Mouse (Mus musculus) subcutaneous adipose tissue, adult 2 months (tissue): ENCODE data around the gene Vmn1r94. TPM values are rescaled to one million over a fixed set of nuclear protein-coding genes. Genes with fewer than 3 reads are reported as not detected.

ENCODE experiments used
- polyA plus RNA-seq: library from polyadenylated mRNA; depleted of rRNA; stranded (reverse); fragments of >200 nt; gene quantifications from 2 replicates; pipeline ENCODE4 v1.2.3, GENCODE M21; 2012; ENCODE audit warnings: low replicate concordance; rRNA removed

Vmn1r94 gene
- polyA plus RNA-seq = not detected in 2 replicates

GRCm38 (mm10) chr7:20168277-20168676, at the start of gene Vmn1r94:
TSS of gene Vmn1r94 (minus strand) at chr7:20168377.

GRCm38 (mm10) chr7:20205507-20205906, 37.3 kb upstream of the Vmn1r94 start, which contains the start of gene Gm6164:
TSS of gene Gm6164 (minus strand) at chr7:20205607.

GRCm38 (mm10) chr7:20193410-20193809, 25.2 kb upstream of the Vmn1r94 start, which contains the start of gene Vmn1r95:
TSS of gene Vmn1r95 (plus strand) at chr7:20193710.

GRCm38 (mm10) chr7:20138988-20139387, 29.2 kb downstream of the Vmn1r94 start, which contains the start of gene Vmn1r93:
TSS of gene Vmn1r93 (minus strand) at chr7:20139088.

GRCm38 (mm10) chr7:20122479-20122878, 45.7 kb downstream of the Vmn1r94 start, which contains the start of gene Gm16442:
TSS of gene Gm16442 (minus strand) at chr7:20122579.

Other genes starting within 250 kb of the Vmn1r94 start
- 22.2 and 29.8 TPM in 2 replicates for gene Pvr, start 247.2 kb downstream of the Vmn1r94 start, polyA plus RNA-seq
- gene Igsf23, start 217.6 kb downstream of the Vmn1r94 start, polyA plus RNA-seq = 0.07 and 0.10 TPM in 2 replicates
- not detected in 2 replicates for gene Ceacam20, start 203.0 kb downstream of the Vmn1r94 start, polyA plus RNA-seq
- gene Nlrp9b, start 176.9 kb downstream of the Vmn1r94 start, polyA plus RNA-seq = not detected in 2 replicates
- not detected in 2 replicates for gene Vmn1r91, start 68.7 kb downstream of the Vmn1r94 start, polyA plus RNA-seq
- not detected in 2 replicates for gene Gm16442, start 45.8 kb downstream of the Vmn1r94 start, polyA plus RNA-seq
- not detected in 2 replicates for gene Vmn1r93, start 29.3 kb downstream of the Vmn1r94 start, polyA plus RNA-seq
- gene Vmn1r95, start 25.3 kb upstream of the Vmn1r94 start, polyA plus RNA-seq = not detected in 2 replicates
- not detected in 2 replicates for gene Gm6164, start 37.2 kb upstream of the Vmn1r94 start, polyA plus RNA-seq
- not detected in 2 replicates for gene Gm4498, start 65.5 kb upstream of the Vmn1r94 start, polyA plus RNA-seq
- gene Gm5890, start 94.5 kb upstream of the Vmn1r94 start, polyA plus RNA-seq = not detected in 2 replicates
- not detected in 2 replicates for gene Gm4133, start 165.7 kb upstream of the Vmn1r94 start, polyA plus RNA-seq
- not detected in 2 replicates for gene Gm5728, start 207.0 kb upstream of the Vmn1r94 start, polyA plus RNA-seq
- not detected in 2 replicates for gene Vmn1r100, start 249.6 kb upstream of the Vmn1r94 start, polyA plus RNA-seq